Mouse (Mus musculus): Measurements from ENCODE around the gene Ciita.
A peak's percentile ranks its signal among the peaks of the same experiment; 100 is the strongest.

Gene Ciita

GRCm38 (mm10) chr16:10520908-10521614, 41.2 kb downstream of the Ciita start:
- DNase-seq: peak; percentile 61

- DNase-seq: no peak
Observed at GRCm38 (mm10) chr16:10522811-10523210, 43.0 kb downstream of the Ciita start.

- no peak for DNase-seq
Observed at GRCm38 (mm10) chr16:10523650-10524049, 43.8 kb downstream of the Ciita start.

GRCm38 (mm10) chr16:10524866-10525609, 45.2 kb downstream of the Ciita start:
- DNase-seq: no peak

- DNase-seq: no peak
Observed at GRCm38 (mm10) chr16:10525610-10525980, 45.7 kb downstream of the Ciita start.

- DNase-seq: peak; percentile 60
Observed at GRCm38 (mm10) chr16:10527046-10527644, 47.3 kb downstream of the Ciita start.

- no peak for DNase-seq
Observed at GRCm38 (mm10) chr16:10528382-10528781, 48.5 kb downstream of the Ciita start.

- DNase-seq: no peak
Observed at GRCm38 (mm10) chr16:10530179-10530578, 50.3 kb downstream of the Ciita start.

- no peak for DNase-seq
Observed at GRCm38 (mm10) chr16:10533781-10534180, 53.9 kb downstream of the Ciita start.

- peak; percentile 71 for DNase-seq
Observed at GRCm38 (mm10) chr16:10534567-10534966, 54.7 kb downstream of the Ciita start.

- no peak for DNase-seq
Observed at GRCm38 (mm10) chr16:10536323-10536722, 56.5 kb downstream of the Ciita start.

GRCm38 (mm10) chr16:10536961-10537360, 57.1 kb downstream of the Ciita start:
- DNase-seq: no peak

GRCm38 (mm10) chr16:10540763-10541597, 61.1 kb downstream of the Ciita start:
- peak; percentile 58 for DNase-seq

- DNase-seq: peak; percentile 70
Observed at GRCm38 (mm10) chr16:10541598-10541930, 61.7 kb downstream of the Ciita start.

- peak; percentile 63 for DNase-seq
Observed at GRCm38 (mm10) chr16:10542266-10542665, 62.4 kb downstream of the Ciita start.

GRCm38 (mm10) chr16:10542698-10543365, 63.0 kb downstream of the Ciita start, which contains the start of gene Dexi:
Gene Dexi (minus strand): TSS chr16:10543054.
- peak; percentile 98 for DNase-seq

GRCm38 (mm10) chr16:10544995-10545622, 65.2 kb downstream of the Ciita start, which contains the start of gene Clec16a:
Gene Clec16a (plus strand): TSS chr16:10545339.
- DNase-seq: peak; percentile 97

GRCm38 (mm10) chr16:10546865-10547264, 67.0 kb downstream of the Ciita start:
- peak; percentile 55 for DNase-seq

- DNase-seq: no peak
Observed at GRCm38 (mm10) chr16:10548938-10549337, 69.1 kb downstream of the Ciita start.

GRCm38 (mm10) chr16:10549600-10549999, 69.7 kb downstream of the Ciita start:
- DNase-seq: no peak

GRCm38 (mm10) chr16:10551592-10551991, 71.7 kb downstream of the Ciita start:
- no peak for DNase-seq

- no peak for DNase-seq
Observed at GRCm38 (mm10) chr16:10553858-10554257, 74.0 kb downstream of the Ciita start.
